Mouse (Mus musculus) heart, embryonic 14.5 days (tissue): ENCODE data around the gene Fstl1. TPM values are rescaled to one million over a fixed set of nuclear protein-coding genes. Genes with fewer than 3 reads are reported as not detected.
A peak's percentile ranks its signal among the peaks of the same experiment; 100 is the strongest.

Source experiments
- ATAC-seq: fragments of 200-750 bp; cut with Nextera tagmentation; 2 replicates; pipeline ENCODE4 v1.8.0; 2017; ENCODE audit warnings: low read depth, moderate TSS enrichment; ENCODE audit not compliant: insufficient number of reproducible peaks, insufficient read depth, low FRiP score
- H3K27ac ChIP-seq, 2 experiments: fragments of 200-500 bp in 1 of 2; fragments of 300-500 bp in 1 of 2; sonication (generic) in 1 of 2; replicated peaks in 1 of 2; 2 replicates each; pipeline ENCODE4 v1.5.1; 2012 to 2014; ENCODE audit warnings: low read depth in 2 of 2, low read length in 2 of 2, control low read depth in 1 of 2, mild to moderate bottlenecking in 1 of 2, mixed read lengths in 1 of 2; ENCODE audit not compliant: control insufficient read depth in 1 of 2, insufficient read depth in 1 of 2
- H3K27me3 ChIP-seq: fragments of 300-500 bp; sonication (generic); 2 replicates; pipeline ENCODE4 v1.6.1; 2014; ENCODE audit warnings: mild to moderate bottlenecking, low read length, control low read depth; ENCODE audit not compliant: control insufficient read depth, insufficient read depth
- H3K36me3 ChIP-seq: fragments of 300-500 bp; sonication (generic); 2 replicates; pipeline ENCODE4 v1.6.1; 2014; ENCODE audit warnings: mild to moderate bottlenecking, control low read depth, low read length, mixed read lengths; ENCODE audit not compliant: control insufficient read depth, insufficient read depth
- H3K4me1 ChIP-seq, 2 experiments: fragments of 200-500 bp in 1 of 2; fragments of 300-500 bp in 1 of 2; sonication (generic) in 1 of 2; 2 replicates each; pipeline ENCODE4 v1.6.1; 2012 to 2014; ENCODE audit warnings: low read length in 2 of 2, control low read depth in 1 of 2, mixed read lengths in 1 of 2; ENCODE audit not compliant: control insufficient read depth in 2 of 2, insufficient read depth in 2 of 2
- H3K4me2 ChIP-seq: fragments of 300-500 bp; sonication (generic); 2 replicates; pipeline ENCODE4 v1.6.1; 2014; ENCODE audit warnings: mild to moderate bottlenecking, low read length
- H3K4me3 ChIP-seq, 2 experiments: fragments of 200-500 bp in 1 of 2; fragments of 300-500 bp in 1 of 2; sonication (generic) in 1 of 2; 2 replicates each; pipeline ENCODE4 v1.5.1; 2012 to 2014; ENCODE audit warnings: low read length in 2 of 2, mild to moderate bottlenecking in 2 of 2, control low read depth in 1 of 2, low read depth in 1 of 2, moderate library complexity in 1 of 2; ENCODE audit not compliant: control insufficient read depth in 1 of 2, insufficient read depth in 1 of 2
- H3K9ac ChIP-seq: fragments of 300-500 bp; sonication (generic); 2 replicates; pipeline ENCODE4 v1.6.1; 2014; ENCODE audit warnings: mild to moderate bottlenecking, low read length
- H3K9me3 ChIP-seq: fragments of 300-500 bp; sonication (generic); 2 replicates; pipeline ENCODE4 v1.6.1; 2016; ENCODE audit warnings: low read length, control low read depth; ENCODE audit not compliant: control insufficient read depth
- WGBS: fragments of 180-500 bp; shearing (Covaris S2); extraction: QIAGEN DNeasy Blood & Tissue Kit; methylation state at CpG from one replicate; pipeline ENCODE4 v1.1.7; 2014; 5-methylcytosine and 5-hydroxymethylcytosine counted together
- polyA plus RNA-seq: library from polyadenylated mRNA; unstranded; fragments of >200 nt; fragmentation: Nextera tagmentation; extraction: Ambion mirVana; gene quantifications from 2 replicates; pipeline ENCODE4 v1.2.1, GENCODE M21; 2014

The Fstl1 gene
- polyA plus RNA-seq = 537 and 600 TPM in 2 replicates

GRCm38 (mm10) chr16:37776860-37777651 is at the start of gene Fstl1:
Gene Fstl1 (plus strand): TSS chr16:37776873.
- Histone ChIP-seq H3K4me1 (peaks cover 11 to 30% of the 10 kb centered on the region in 2 experiments), H3K27me3 (no peaks in the 10 kb centered on the region), H3K36me3 (peaks cover 20% of the 10 kb centered on the region), H3K9ac (peak within 1 kb of the TSS; percentile 99), H3K27ac (peak within 1 kb of the TSS; percentile 93 to 94), H3K4me3 (peak within 1 kb of the TSS; percentile 83 to 98), H3K4me2 (peak within 1 kb of the TSS; percentile 64), H3K9me3 (no peaks in the 10 kb centered on the region)
- WGBS = under 1% methylated on average over 49 of the region's 52 CpGs
- peak; percentile 88 for ATAC-seq

- Histone ChIP-seq H3K9me3 (no peaks in the 10 kb centered on the region), H3K4me1 (peaks cover 18 to 41% of the 10 kb centered on the region in 2 experiments), H3K27me3 (no peaks in the 10 kb centered on the region), H3K4me3 (no peak overlapping the region), H3K36me3 (no peaks in the 10 kb centered on the region), H3K9ac (no peak overlapping the region), H3K4me2 (peak overlapping the region; percentile 46; the same call in 1 of the 2 replicates), H3K27ac (peak overlapping the region; percentile 49 to 87; a peak in 3 of 4 replicates)
- peak; percentile 31; the same call in 1 of the 2 replicates for ATAC-seq
- 30% methylated on average over 1 of the region's 1 CpGs for WGBS
Measured at GRCm38 (mm10) chr16:37728674-37729073, 48.0 kb upstream of the Fstl1 start.

- Histone ChIP-seq H3K9ac (peak overlapping the region; percentile 51; the same call in 1 of the 2 replicates), H3K4me2 (peak overlapping the region; percentile 46), H3K36me3 (no peaks in the 10 kb centered on the region), H3K4me3 (no peak overlapping the region), H3K9me3 (no peaks in the 10 kb centered on the region), H3K27me3 (no peaks in the 10 kb centered on the region), H3K4me1 (peaks cover 18 to 41% of the 10 kb centered on the region in 2 experiments), H3K27ac (peak overlapping the region; percentile 87 to 96)
- ATAC-seq = peak; percentile 33; the same call in 1 of the 2 replicates
- 14% methylated on average over 9 of the region's 9 CpGs for WGBS
Measured at GRCm38 (mm10) chr16:37729381-37730150, 47.1 kb upstream of the Fstl1 start.

GRCm38 (mm10) chr16:37730293-37730835 is 46.3 kb upstream of the Fstl1 start:
- 77% methylated on average over 8 of the region's 8 CpGs for WGBS
- Histone ChIP-seq H3K4me1 (peaks cover 18 to 41% of the 10 kb centered on the region in 2 experiments), H3K4me2 (peak overlapping the region; percentile 46), H3K27me3 (no peaks in the 10 kb centered on the region), H3K4me3 (no peak overlapping the region), H3K9me3 (no peaks in the 10 kb centered on the region), H3K9ac (no peak overlapping the region), H3K36me3 (no peaks in the 10 kb centered on the region), H3K27ac (peak overlapping the region; percentile 87 to 96)
- 0 out of 2 replicates have a peak, but pooled peaks have one; percentile 18 for ATAC-seq

GRCm38 (mm10) chr16:37731431-37731830 is 45.2 kb upstream of the Fstl1 start:
- WGBS = 69% methylated on average over 4 of the region's 4 CpGs
- Histone ChIP-seq H3K27me3 (no peaks in the 10 kb centered on the region), H3K9ac (no peak overlapping the region), H3K4me3 (no peak overlapping the region), H3K4me2 (no peak overlapping the region), H3K4me1 (peaks cover 18 to 41% of the 10 kb centered on the region in 2 experiments), H3K36me3 (no peaks in the 10 kb centered on the region), H3K9me3 (no peaks in the 10 kb centered on the region), H3K27ac (0 out of 4 replicates have a peak overlapping the region, but pooled peaks of 1 of the 2 experiments have one; percentile 51)
- ATAC-seq = no peak

GRCm38 (mm10) chr16:37732023-37732761 is 44.5 kb upstream of the Fstl1 start:
- Histone ChIP-seq H3K9ac (no peak overlapping the region), H3K27me3 (no peaks in the 10 kb centered on the region), H3K27ac (peak overlapping the region in 1 of 2 experiments; percentile 51; a peak in 1 of 4 replicates), H3K4me3 (no peak overlapping the region), H3K36me3 (no peaks in the 10 kb centered on the region), H3K4me2 (no peak overlapping the region), H3K9me3 (no peaks in the 10 kb centered on the region), H3K4me1 (peaks cover 18 to 41% of the 10 kb centered on the region in 2 experiments)
- ATAC-seq = peak; percentile 40; the same call in 1 of the 2 replicates
- 70% methylated on average over 7 of the region's 7 CpGs for WGBS
